Mouse (Mus musculus) liver, embryonic 13.5 days (tissue): ENCODE data around the gene Chst4. TPM values are rescaled to one million over a fixed set of nuclear protein-coding genes. Genes with fewer than 3 reads are reported as not detected.

ENCODE experiments used
- ATAC-seq: fragments of 200-750 bp; cut with Nextera tagmentation; 2 replicates; pipeline ENCODE4 v1.8.0; 2017; ENCODE audit warnings: low read depth, mild to moderate bottlenecking, moderate number of reproducible peaks, moderate library complexity
- DNase-seq: peaks from one replicate; pipeline ENCODE4 v3.0.0; 2022
- H3K27ac ChIP-seq: fragments of 300-500 bp; sonication (generic); 2 replicates; pipeline ENCODE4 v1.5.1; 2015; ENCODE audit warnings: moderate library complexity, mild to moderate bottlenecking, inconsistent platforms
- H3K27me3 ChIP-seq: fragments of 300-500 bp; sonication (generic); 2 replicates; pipeline ENCODE4 v1.6.1; 2015; ENCODE audit warnings: mild to moderate bottlenecking, inconsistent platforms
- H3K36me3 ChIP-seq: fragments of 300-500 bp; sonication (generic); 2 replicates; pipeline ENCODE4 v1.6.1; 2015; ENCODE audit warnings: mild to moderate bottlenecking, inconsistent platforms
- H3K4me1 ChIP-seq: fragments of 300-500 bp; sonication (generic); replicated peaks from 2 replicates; pipeline ENCODE4 v1.6.1; 2015; ENCODE audit warnings: inconsistent platforms
- H3K4me2 ChIP-seq: fragments of 300-500 bp; sonication (generic); 2 replicates; pipeline ENCODE4 v1.6.1; 2015; ENCODE audit warnings: inconsistent platforms, mild to moderate bottlenecking, moderate library complexity
- H3K4me3 ChIP-seq: fragments of 300-500 bp; sonication (generic); replicated peaks from 2 replicates; pipeline ENCODE4 v1.5.1; 2015; ENCODE audit warnings: mild to moderate bottlenecking, inconsistent platforms
- H3K9ac ChIP-seq: fragments of 300-500 bp; sonication (generic); 2 replicates; pipeline ENCODE4 v1.6.1; 2015; ENCODE audit warnings: mild to moderate bottlenecking, inconsistent platforms
- H3K9me3 ChIP-seq: fragments of 300-500 bp; sonication (generic); replicated peaks from 2 replicates; pipeline ENCODE4 v1.6.1; 2016; ENCODE audit warnings: inconsistent platforms
- WGBS: fragments of 180-500 bp; shearing (Covaris S2); methylation state at CpG from one replicate; pipeline ENCODE4 v1.1.7; 2015; ENCODE audit not compliant: insufficient replicate concordance; 5-methylcytosine and 5-hydroxymethylcytosine counted together
- polyA plus RNA-seq: library from polyadenylated mRNA; unstranded; fragments of >200 nt; fragmentation: Nextera tagmentation; extraction: Ambion mirVana; gene quantifications from 2 replicates; pipeline ENCODE4 v1.2.1, GENCODE M21; 2015

Chst4 gene
- polyA plus RNA-seq, 1 experiment from 2014 or later: not detected

- no peaks in the 10 kb centered on the region for H3K27me3 ChIP-seq
- H3K27ac ChIP-seq: no peak overlapping the region
- H3K4me2 ChIP-seq: no peak overlapping the region
- 55% methylated on average over 15 of the region's 15 CpGs for WGBS
- DNase-seq: no peak
- no peak overlapping the region for H3K4me3 ChIP-seq
- no peaks in the 10 kb centered on the region for H3K36me3 ChIP-seq
- ATAC-seq: no peak
- no peaks in the 10 kb centered on the region for H3K4me1 ChIP-seq
- no peaks in the 10 kb centered on the region for H3K9me3 ChIP-seq
- H3K9ac ChIP-seq: no peak overlapping the region
These were observed 57.0 kb downstream of the Chst4 start for GRCm38 (mm10) chr8:109982386-109983105.

GRCm38 (mm10) chr8:109979339-109979738, 60.2 kb downstream of the Chst4 start:
- H3K27ac ChIP-seq: no peak overlapping the region
- H3K9me3 ChIP-seq: no peaks in the 10 kb centered on the region
- H3K27me3 ChIP-seq: no peaks in the 10 kb centered on the region
- ATAC-seq (no peak), DNase-seq (no peak)
- H3K4me2 ChIP-seq: no peak overlapping the region
- no peak overlapping the region for H3K4me3 ChIP-seq
- H3K36me3 ChIP-seq: no peaks in the 10 kb centered on the region
- H3K9ac ChIP-seq: no peak overlapping the region
- WGBS: 59% methylated on average over 6 of the region's 6 CpGs
- no peaks in the 10 kb centered on the region for H3K4me1 ChIP-seq

Other genes with a start within 250 kb of the Chst4 start
- 2.7 and 3.2 TPM in 2 replicates for gene Phlpp2, start 171.2 kb downstream of the Chst4 start, polyA plus RNA-seq
- gene Marveld3, start 77.5 kb downstream of the Chst4 start, polyA plus RNA-seq: 0.14 TPM in 1 of 2 replicates, not detected in the other
- 0.16 and 0.20 TPM in 2 replicates for gene Tat, start 49.3 kb downstream of the Chst4 start, polyA plus RNA-seq
- 0.90 and 0.92 TPM in 2 replicates for gene Zfp612, start 40.0 kb upstream of the Chst4 start, polyA plus RNA-seq
- gene Gm21964, start 61.5 kb upstream of the Chst4 start, polyA plus RNA-seq: not detected in 2 replicates
- gene Gm17720, start 63.0 kb upstream of the Chst4 start, polyA plus RNA-seq: not detected in 2 replicates
- gene Calb2, start 128.5 kb upstream of the Chst4 start, polyA plus RNA-seq: not detected in 2 replicates
- gene Cmtr2, start 175.9 kb upstream of the Chst4 start, polyA plus RNA-seq: 4.4 and 5.4 TPM in 2 replicates
- gene Hydin, start 227.2 kb upstream of the Chst4 start, polyA plus RNA-seq: 0.06 TPM in 2 replicates